Mouse (Mus musculus): ENCODE results near the gene Txndc11. TPM values are rescaled to one million over a fixed set of nuclear protein-coding genes. Genes with fewer than 3 reads are reported as not detected.

Txndc11 gene
- polyA plus RNA-seq, 2 experiments, result 8.9 to 13.4 TPM

DNA sequence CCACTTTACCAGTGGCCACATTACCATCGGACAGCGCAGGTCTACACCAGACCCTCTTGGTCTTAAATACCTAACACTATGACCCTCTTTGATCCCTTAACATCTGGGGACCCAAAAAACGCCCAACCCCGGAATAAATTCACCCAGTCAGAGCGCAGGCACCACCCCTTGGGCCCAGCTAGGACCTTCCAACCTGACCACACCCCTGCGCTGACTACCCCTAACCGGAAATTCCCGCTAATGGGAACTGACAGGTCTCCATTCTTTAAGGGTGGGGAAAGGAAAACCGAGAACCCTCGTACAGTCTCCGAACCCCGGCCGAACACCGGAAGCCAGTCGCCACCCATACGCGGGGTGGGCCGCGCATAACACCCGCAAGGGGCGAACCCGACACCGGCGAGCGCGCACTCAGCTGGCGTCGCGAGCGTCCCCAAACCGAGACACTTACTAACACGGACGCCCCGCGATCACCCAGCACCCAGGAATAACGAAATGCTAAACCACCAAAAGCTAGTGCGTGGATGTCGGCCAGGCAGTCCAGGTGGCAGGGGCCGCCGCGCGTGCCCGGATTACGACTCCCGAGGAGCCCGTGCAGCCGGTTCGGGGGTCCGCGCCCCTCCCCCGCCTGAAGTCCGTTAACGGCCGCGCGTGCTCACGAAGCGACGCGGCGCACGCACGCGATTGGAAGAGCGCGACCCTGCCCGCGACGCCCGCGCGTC is 41.2 kb upstream of the Txndc11 start:
- Histone ChIP-seq H3K36me3 (replicated peaks; ENCODE audit: control insufficient read depth, insufficient read depth, low read depth) (no peaks in the 10 kb centered on the region), H3K4me1 (replicated peaks; ENCODE audit: control insufficient read depth in 2 of 2, insufficient read depth in 2 of 2, low read length in 1 of 2) (peaks cover 10 to 20% of the 10 kb centered on the region in 2 experiments), H3K27ac (peak overlapping the region; percentile 75), H3K4me3 (ENCODE audit: insufficient read depth in 1 of 2, low read depth in 2 of 2, low read length in 2 of 2) (peak overlapping the region; percentile 77 to 99), H3K27me3 (ENCODE audit: control insufficient read depth, insufficient read depth, low read length) (no peaks in the 10 kb centered on the region), H3K9ac (replicated peaks) (peak overlapping the region; percentile 97), H3K9me3 (ENCODE audit: control insufficient read depth, low read length) (no peaks in the 10 kb centered on the region), H3K4me2 (ENCODE audit: low read depth) (peak overlapping the region; percentile 93)
- TF ChIP-seq EP300 (IDR thresholded peaks at IDR 0.05; ENCODE audit: low read depth) (no peak), CTCF (IDR thresholded peaks at IDR 0.05; ENCODE audit: low read depth) (peak; percentile 34; the same call in 1 of the 2 replicates)
- peak; percentile 59 to 73 (median 67) for DNase-seq (ENCODE audit: low read depth in 3 of 3, low spot score in 3 of 3)
- WGBS (ENCODE audit: insufficient replicate concordance), result under 1% methylated on average over 72 of the region's 72 CpGs
- peak; percentile 64 for ATAC-seq (ENCODE audit: insufficient read depth)

DNA sequence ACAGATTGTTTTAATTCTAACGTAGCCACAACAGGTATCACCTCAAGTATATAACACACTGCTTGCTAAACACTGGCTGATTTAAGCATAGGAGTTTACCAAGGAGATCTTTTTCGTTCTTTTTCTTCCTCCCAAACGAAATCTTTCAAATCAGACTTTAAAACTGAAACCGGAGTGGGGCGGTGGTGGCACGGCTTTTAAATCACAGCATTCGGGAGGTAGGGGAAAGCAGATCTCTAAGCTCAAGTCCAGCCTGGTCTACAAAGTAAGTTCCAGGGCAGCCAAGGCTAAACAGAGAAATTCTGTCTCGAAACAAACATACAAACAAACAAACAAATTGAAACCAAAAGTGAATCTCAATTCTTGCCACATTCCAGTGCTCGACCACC is 40.6 kb upstream of the Txndc11 start:
- peak in 1 of 3 experiments; percentile 11 for DNase-seq (ENCODE audit: low read depth in 3 of 3, low spot score in 3 of 3)
- no peak for ATAC-seq (ENCODE audit: insufficient read depth)
- H3K4me2 ChIP-seq (ENCODE audit: low read depth), result peak overlapping the region; percentile 93
- peak overlapping the region; percentile 77 to 99 for H3K4me3 ChIP-seq (ENCODE audit: insufficient read depth in 1 of 2, low read depth in 2 of 2, low read length in 2 of 2)
- no peaks in the 10 kb centered on the region for H3K36me3 ChIP-seq (replicated peaks; ENCODE audit: control insufficient read depth, insufficient read depth, low read depth)
- H3K9me3 ChIP-seq (ENCODE audit: control insufficient read depth, low read length), result no peaks in the 10 kb centered on the region
- WGBS (ENCODE audit: insufficient replicate concordance), result 4% methylated on average over 9 of the region's 9 CpGs
- H3K4me1 ChIP-seq (replicated peaks; ENCODE audit: control insufficient read depth in 2 of 2, insufficient read depth in 2 of 2, low read length in 1 of 2), result peaks cover 10 to 20% of the 10 kb centered on the region in 2 experiments
- peak overlapping the region; percentile 97 for H3K9ac ChIP-seq (replicated peaks)
- no peaks in the 10 kb centered on the region for H3K27me3 ChIP-seq (ENCODE audit: control insufficient read depth, insufficient read depth, low read length)
- H3K27ac ChIP-seq, result peak overlapping the region; percentile 75
- TF ChIP-seq CTCF (IDR thresholded peaks at IDR 0.05; ENCODE audit: low read depth), result no peak
- TF ChIP-seq EP300 (IDR thresholded peaks at IDR 0.05; ENCODE audit: low read depth), result no peak

DNA sequence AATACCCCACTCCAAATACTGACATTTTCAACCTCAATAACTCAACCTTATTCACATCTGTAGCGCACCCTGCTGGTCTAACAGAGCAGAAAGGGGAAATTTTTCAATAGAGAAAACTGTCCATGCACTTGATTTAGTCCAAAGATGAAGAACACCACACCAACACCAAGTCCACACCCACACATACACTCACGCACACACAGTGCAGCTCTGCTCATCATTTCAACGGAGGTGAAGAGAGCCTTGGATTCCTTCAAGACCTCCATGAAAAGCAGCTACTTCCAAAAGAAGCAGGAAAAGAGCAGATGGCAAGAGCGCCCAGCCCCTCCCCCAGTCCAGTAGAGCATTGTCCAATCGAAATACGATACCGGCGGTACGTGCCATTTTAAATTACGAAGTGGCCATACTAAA is 40.2 kb upstream of the Txndc11 start:
- Histone ChIP-seq H3K27ac (peak overlapping the region; percentile 75; the same call in 1 of the 2 replicates), H3K27me3 (ENCODE audit: control insufficient read depth, insufficient read depth, low read length) (no peaks in the 10 kb centered on the region), H3K4me3 (ENCODE audit: insufficient read depth in 1 of 2, low read depth in 2 of 2, low read length in 2 of 2) (peak overlapping the region; percentile 77 to 99), H3K9ac (replicated peaks) (peak overlapping the region; percentile 97), H3K4me2 (ENCODE audit: low read depth) (peak overlapping the region; percentile 93), H3K4me1 (replicated peaks; ENCODE audit: control insufficient read depth in 2 of 2, insufficient read depth in 2 of 2, low read length in 1 of 2) (peaks cover 10 to 20% of the 10 kb centered on the region in 2 experiments), H3K36me3 (replicated peaks; ENCODE audit: control insufficient read depth, insufficient read depth, low read depth) (no peaks in the 10 kb centered on the region), H3K9me3 (ENCODE audit: control insufficient read depth, low read length) (no peaks in the 10 kb centered on the region)
- no peak for ATAC-seq (ENCODE audit: insufficient read depth)
- peak; percentile 44 to 64 (median 48) for DNase-seq (ENCODE audit: low read depth in 3 of 3, low spot score in 3 of 3)
- WGBS (ENCODE audit: insufficient replicate concordance), result 6% methylated on average over 10 of the region's 10 CpGs
- TF ChIP-seq EP300 (IDR thresholded peaks at IDR 0.05; ENCODE audit: low read depth) (no peak), CTCF (IDR thresholded peaks at IDR 0.05; ENCODE audit: low read depth) (peak; percentile 70)

DNA sequence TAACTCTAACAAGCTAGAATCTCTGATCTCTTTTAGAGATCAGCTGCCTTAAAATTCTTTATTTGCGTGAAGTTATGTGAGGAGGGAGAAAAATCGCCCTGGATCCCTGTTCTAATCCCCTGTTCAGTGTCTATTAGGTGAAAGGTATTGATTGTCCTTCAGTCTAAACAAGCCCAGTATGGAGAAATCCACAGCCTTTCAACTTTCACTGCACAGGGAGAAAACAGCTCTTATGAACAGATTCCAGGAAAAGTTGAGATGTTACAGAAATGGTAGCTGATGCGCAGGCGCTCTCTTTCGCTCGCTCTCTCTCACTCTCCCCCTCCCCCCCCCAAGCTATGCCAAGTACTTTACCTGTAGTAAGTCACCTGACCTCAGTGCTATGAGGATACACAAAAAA is 37.2 kb upstream of the Txndc11 start:
- H3K9ac ChIP-seq (replicated peaks), result no peak overlapping the region
- ATAC-seq (ENCODE audit: insufficient read depth), result no peak
- H3K9me3 ChIP-seq (ENCODE audit: control insufficient read depth, low read length), result no peaks in the 10 kb centered on the region
- H3K4me1 ChIP-seq (replicated peaks; ENCODE audit: control insufficient read depth in 2 of 2, insufficient read depth in 2 of 2, low read length in 1 of 2), result peaks cover 6 to 12% of the 10 kb centered on the region in 2 experiments
- H3K27me3 ChIP-seq (ENCODE audit: control insufficient read depth, insufficient read depth, low read length), result no peaks in the 10 kb centered on the region
- H3K4me3 ChIP-seq (ENCODE audit: insufficient read depth in 1 of 2, low read depth in 2 of 2, low read length in 2 of 2), result no peak overlapping the region
- no peak for DNase-seq (ENCODE audit: low read depth in 3 of 3, low spot score in 3 of 3)
- TF ChIP-seq CTCF (IDR thresholded peaks at IDR 0.05; ENCODE audit: low read depth), result no peak
- no peak for TF ChIP-seq EP300 (IDR thresholded peaks at IDR 0.05; ENCODE audit: low read depth)
- H3K4me2 ChIP-seq (ENCODE audit: low read depth), result no peak overlapping the region
- WGBS (ENCODE audit: insufficient replicate concordance), result 74% methylated on average over 6 of the region's 6 CpGs
- H3K27ac ChIP-seq, result no peak overlapping the region
- no peaks in the 10 kb centered on the region for H3K36me3 ChIP-seq (replicated peaks; ENCODE audit: control insufficient read depth, insufficient read depth, low read depth)

DNA sequence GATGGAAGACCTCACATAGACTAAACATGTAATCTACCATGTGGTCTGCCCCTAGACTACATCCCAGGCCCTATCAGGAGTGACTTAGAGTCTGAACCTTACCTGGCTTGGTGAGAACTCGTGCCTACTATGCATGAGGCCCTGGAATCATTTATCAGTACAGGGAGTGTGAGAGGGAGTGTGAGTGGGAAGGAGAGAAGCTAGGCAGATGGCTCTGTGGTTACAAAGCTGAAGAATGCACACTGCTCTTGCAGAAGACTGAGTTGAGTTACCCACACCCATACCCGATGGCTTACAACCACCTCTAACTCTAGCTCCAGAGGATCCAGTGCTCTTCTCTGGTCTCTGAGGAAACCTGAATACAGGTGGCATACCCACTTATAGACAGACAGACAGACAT is 32.0 kb upstream of the Txndc11 start:
- Histone ChIP-seq H3K36me3 (replicated peaks; ENCODE audit: control insufficient read depth, insufficient read depth, low read depth) (peaks cover 8% of the 10 kb centered on the region), H3K27ac (no peak overlapping the region), H3K9ac (replicated peaks) (no peak overlapping the region), H3K9me3 (ENCODE audit: control insufficient read depth, low read length) (no peaks in the 10 kb centered on the region), H3K4me1 (replicated peaks; ENCODE audit: control insufficient read depth in 2 of 2, insufficient read depth in 2 of 2, low read length in 1 of 2) (peaks cover 0 to 5% of the 10 kb centered on the region in 2 experiments; a peak in 1 of 4 replicates), H3K27me3 (ENCODE audit: control insufficient read depth, insufficient read depth, low read length) (no peaks in the 10 kb centered on the region), H3K4me3 (ENCODE audit: insufficient read depth in 1 of 2, low read depth in 2 of 2, low read length in 2 of 2) (no peak overlapping the region), H3K4me2 (ENCODE audit: low read depth) (no peak overlapping the region)
- ATAC-seq (ENCODE audit: insufficient read depth) (no peak), DNase-seq (ENCODE audit: low read depth in 3 of 3, low spot score in 3 of 3) (no peak)
- WGBS (ENCODE audit: insufficient replicate concordance), result 47% methylated on average over 2 of the region's 2 CpGs
- TF ChIP-seq EP300 (IDR thresholded peaks at IDR 0.05; ENCODE audit: low read depth), result no peak
- no peak for TF ChIP-seq CTCF (IDR thresholded peaks at IDR 0.05; ENCODE audit: low read depth)

All from liver, embryonic 14.5 days (tissue).